9 mouse cellular contexts compared by ENCODE assay signal in genomic region chr12:76071935-76072849, GRCm38 (mm10).
A peak's percentile ranks its signal among the peaks of the same experiment; 100 is the strongest.
DNase-seq lines count a peak whose midpoint lies in the region; ATAC-seq lines count a peak whose summit lies in the region.
"Had no signal": no experiment of that assay in that cellular context is flagged by ENCODE, and none has a peak within 500 bp of the region (broad histone marks: within the 10 kb centered on the region; RNA-seq: fewer than 3 reads in every experiment).

No protein-coding gene starts in this region.

- peak; percentile 94 for DNase-seq in heart, adult 11 months
- no peak for DNase-seq in heart, postnatal 25 days (ENCODE audit: low spot score)
- DNase-seq in hindlimb bud, embryonic 11.5 days (ENCODE audit: extremely low spot score, low read depth, low spot score), result peak; percentile 87
- peak; percentile 64 for DNase-seq in neural tube, embryonic 10.5 days (ENCODE audit: extremely low spot score, low spot score)
- no peak for DNase-seq in cerebellum, adult 9-11 months
- no peak for DNase-seq in left cerebral cortex, postnatal 25 days (ENCODE audit: low spot score in 2 of 2)
- DNase-seq in cerebellum, postnatal 4 days (ENCODE audit: low spot score in 2 of 2), result no peak

- peak overlapping the region; percentile 21; the same call in 1 of the 2 replicates for H3K27ac ChIP-seq in forebrain, embryonic 15.5 days (replicated peaks)
- H3K27ac ChIP-seq: liver, embryonic 14.5 days had no signal

- H3K9ac ChIP-seq in forebrain, embryonic 15.5 days (replicated peaks), result no peak overlapping the region
- H3K9ac ChIP-seq: liver, embryonic 14.5 days had no signal

- H3K4me3 ChIP-seq in forebrain, embryonic 15.5 days, result no peak overlapping the region

- peaks cover 18% of the 10 kb centered on the region for H3K36me3 ChIP-seq in forebrain, embryonic 15.5 days

- H3K4me1 ChIP-seq in forebrain, embryonic 15.5 days, result peaks cover 14% of the 10 kb centered on the region; the same call in 1 of the 2 replicates

- no peaks in the 10 kb centered on the region for H3K9me3 ChIP-seq in forebrain, embryonic 15.5 days

- intact Hi-C loops in heart, postnatal 25 days (cut with DNase I), result no loop called here
- intact Hi-C loops in left cerebral cortex, postnatal 25 days (cut with DNase I), result no loop called here

- ATAC-seq in forebrain, embryonic 15.5 days (replicated peaks), result no peak

- no peaks in the 10 kb centered on the region for H3K27me3 ChIP-seq in forebrain, embryonic 15.5 days

- WGBS in forebrain, embryonic 15.5 days, result 15% methylated on average over 19 of the region's 19 CpGs

- no peak overlapping the region for H3K4me2 ChIP-seq in forebrain, embryonic 15.5 days (replicated peaks)

Comparison
In these comparisons a context has a peak if more than half of its experiments do, and no peak if none do; other contexts are left out.
1. DNase-seq: peak in heart, adult 11 months (single experiment), hindlimb bud, embryonic 11.5 days (single experiment) and neural tube, embryonic 10.5 days (single experiment); none in heart, postnatal 25 days (single experiment), cerebellum, adult 9-11 months (single experiment), left cerebral cortex, postnatal 25 days (0 of 2) and cerebellum, postnatal 4 days (0 of 2).